Mouse (Mus musculus): Measurements from ENCODE around the gene Yae1d1. TPM values are rescaled to one million over a fixed set of nuclear protein-coding genes. Genes with fewer than 3 reads are reported as not detected.
"Not testable (repeated sequence)": the region's sequence is repeated elsewhere in the genome, so short reads cannot be mapped to it uniquely, and the experiment has no call there.

Gene Yae1d1
- 10 to 100 TPM; 23.6 to 23.9 TPM for total RNA-seq (2021)

GRCm38 (mm10) chr13:17992697-17993514 is at the start of gene Yae1d1:
Gene Yae1d1 (minus strand): TSS chr13:17993349.
- DNase-seq (ENCODE audit: extremely low spot score in 1 of 2, low spot score in 1 of 2), result peak; percentile 91 to 96

- no peak for DNase-seq (ENCODE audit: extremely low spot score in 1 of 2, low spot score in 1 of 2)
These were observed 45.7 kb upstream of the Yae1d1 start for GRCm38 (mm10) chr13:18038814-18039213.

DNA sequence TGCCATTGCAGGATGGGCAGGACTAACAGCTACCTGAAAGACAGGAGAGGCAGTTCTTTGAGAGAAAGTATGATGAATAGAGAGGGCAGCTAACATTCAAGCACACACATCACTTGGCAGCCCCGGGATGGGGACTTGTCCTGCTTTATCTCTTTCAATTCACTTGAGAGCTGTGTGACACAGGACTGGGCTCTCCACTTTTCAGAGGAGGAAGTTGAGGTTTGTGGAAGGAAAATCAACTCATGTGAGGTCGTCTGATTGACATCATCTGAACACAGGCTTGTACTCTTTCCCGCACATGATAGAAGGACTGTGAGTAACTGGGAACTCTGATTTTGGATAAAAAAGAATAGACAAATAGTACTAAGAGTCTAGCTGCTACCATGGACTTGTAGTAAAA is 23.5 kb upstream of the Yae1d1 start:
- no peak for DNase-seq (ENCODE audit: extremely low spot score in 1 of 2, low spot score in 1 of 2)

DNA sequence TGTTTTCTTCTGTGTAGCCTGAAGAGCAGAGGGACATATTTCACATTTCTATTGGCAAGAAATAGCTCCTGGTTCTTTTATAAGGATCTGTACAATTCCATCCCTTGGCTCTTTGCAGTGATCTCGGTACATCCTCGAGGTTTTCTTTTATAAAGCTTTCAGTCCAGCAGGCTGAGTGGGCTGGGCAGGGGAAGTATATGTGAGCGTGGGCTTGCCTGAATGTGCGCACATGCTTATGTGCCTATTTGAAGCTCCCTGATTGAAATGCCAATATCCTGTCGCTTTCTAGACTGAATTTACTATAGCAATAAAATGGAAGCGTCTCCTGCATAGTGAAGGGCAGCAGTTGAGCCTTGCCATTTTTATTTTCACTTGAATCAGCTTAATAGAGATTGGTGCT is 20.1 kb upstream of the Yae1d1 start:
- DNase-seq (ENCODE audit: extremely low spot score in 1 of 2, low spot score in 1 of 2), result no peak

GRCm38 (mm10) chr13:18011055-18011454 is 17.9 kb upstream of the Yae1d1 start:
- DNase-seq (ENCODE audit: extremely low spot score in 1 of 2, low spot score in 1 of 2), result no peak

GRCm38 (mm10) chr13:17993515-17993847 is 332 bp upstream of the Yae1d1 start:
- DNase-seq (ENCODE audit: extremely low spot score in 1 of 2, low spot score in 1 of 2), result no peak

DNA sequence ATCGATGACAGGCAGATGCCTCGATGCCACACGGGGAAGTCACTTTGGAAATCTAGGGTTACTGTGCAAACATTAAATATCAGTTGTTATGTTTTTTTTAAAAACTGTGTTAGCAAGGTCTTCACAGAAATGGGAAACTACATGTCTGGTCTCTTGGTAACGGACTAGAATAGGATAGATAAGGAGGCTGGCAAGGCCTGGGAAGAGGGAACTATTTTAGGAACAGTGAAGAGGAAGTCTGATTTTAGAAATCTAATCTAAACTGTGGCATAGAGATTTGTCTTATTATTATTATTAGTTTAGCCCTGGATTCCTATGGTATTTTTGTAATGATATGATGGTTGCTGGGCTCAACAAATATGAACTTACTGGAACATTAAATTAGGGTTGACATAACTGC is 1.1 kb downstream of the Yae1d1 start:
- no peak for DNase-seq (ENCODE audit: extremely low spot score in 1 of 2, low spot score in 1 of 2)

DNA sequence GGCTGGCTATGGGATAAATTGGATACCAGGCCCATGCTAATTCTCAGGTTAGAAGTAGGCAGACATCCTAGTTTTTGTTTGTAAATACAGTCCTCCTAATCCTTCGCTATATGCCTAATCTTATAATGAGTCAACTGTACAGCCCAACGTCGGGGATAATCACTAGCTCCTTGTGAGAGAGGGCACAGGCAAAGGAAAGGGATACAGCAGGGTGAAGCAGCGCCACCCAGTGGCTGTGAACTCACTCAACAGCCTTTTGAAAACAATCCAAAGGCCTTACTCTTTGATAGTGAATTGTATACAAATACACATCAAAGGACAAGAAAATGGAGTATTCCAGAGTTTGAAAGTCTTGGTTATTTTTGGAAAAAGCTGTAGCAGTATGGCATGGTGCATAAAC is 10.0 kb downstream of the Yae1d1 start:
- peak; percentile 42 to 58 for DNase-seq (ENCODE audit: extremely low spot score in 1 of 2, low spot score in 1 of 2)

- DNase-seq (ENCODE audit: extremely low spot score in 1 of 2, low spot score in 1 of 2), result no peak
These were observed 10.5 kb downstream of the Yae1d1 start for GRCm38 (mm10) chr13:17982634-17983033.

DNA sequence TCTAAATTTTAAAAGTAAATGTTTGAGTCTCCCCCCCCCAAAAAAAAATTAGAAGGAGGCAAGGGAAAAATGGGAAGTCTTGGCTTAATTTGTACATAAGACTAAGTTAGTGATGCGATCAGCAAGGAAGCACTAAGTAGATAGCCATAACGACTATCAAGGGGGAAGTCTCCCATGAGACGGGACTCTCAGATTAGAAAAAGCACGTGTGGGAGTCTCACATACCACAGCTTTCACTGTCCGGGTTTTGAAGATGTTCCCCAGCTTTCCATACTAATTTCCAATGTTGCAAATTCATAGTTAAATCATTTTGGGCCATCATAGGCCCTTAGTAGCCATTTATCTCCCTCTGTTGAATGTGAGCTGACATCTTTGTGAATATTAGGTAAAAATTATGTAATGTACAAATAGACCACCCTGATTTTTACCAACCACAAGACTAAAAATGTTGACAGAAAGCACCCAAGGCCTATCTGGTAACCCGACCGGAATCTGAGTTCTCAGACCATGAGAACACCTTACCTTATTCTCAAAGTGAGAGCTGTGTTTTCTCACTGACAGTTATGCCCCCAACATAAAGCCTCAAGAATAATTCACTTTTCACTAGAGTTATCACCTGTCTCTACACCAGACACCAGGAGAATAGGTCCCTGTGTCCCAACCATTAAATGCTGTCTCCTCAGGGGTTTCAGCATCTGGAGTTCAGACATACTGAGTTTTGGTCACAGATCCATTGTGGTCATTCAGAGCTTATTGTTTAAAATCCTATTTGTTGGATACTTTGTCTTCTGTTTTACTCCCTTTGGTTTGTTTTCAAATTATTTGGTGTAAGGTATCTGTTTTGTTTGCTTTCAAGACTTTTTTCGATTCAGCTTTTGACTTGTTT is 16.1 kb downstream of the Yae1d1 start:
- DNase-seq (ENCODE audit: extremely low spot score in 1 of 2, low spot score in 1 of 2), result no peak

GRCm38 (mm10) chr13:17975891-17976290 is 17.3 kb downstream of the Yae1d1 start:
- DNase-seq (ENCODE audit: extremely low spot score in 1 of 2, low spot score in 1 of 2), result no peak

DNA sequence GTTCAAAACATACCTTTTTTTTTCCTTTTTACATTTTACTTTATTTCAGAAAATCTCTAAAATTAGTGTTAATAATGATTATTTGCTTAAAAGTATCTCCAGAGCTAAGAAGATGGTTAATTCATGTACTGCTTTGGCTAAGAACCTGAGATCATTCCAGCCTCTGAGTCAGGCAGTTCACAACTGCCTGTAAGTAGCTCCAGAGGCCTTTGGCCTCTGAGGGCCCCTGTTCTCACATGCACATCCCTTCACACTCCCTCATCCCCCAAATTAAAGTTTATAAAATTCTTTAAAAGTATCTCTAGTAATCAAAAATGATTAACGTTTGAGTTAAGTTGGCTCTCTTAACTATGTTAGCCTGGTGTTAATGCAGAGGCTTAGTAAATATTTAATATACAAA is 17.7 kb downstream of the Yae1d1 start:
- no peak for DNase-seq (ENCODE audit: extremely low spot score in 1 of 2, low spot score in 1 of 2)

GRCm38 (mm10) chr13:17974734-17975133 is 18.4 kb downstream of the Yae1d1 start:
- DNase-seq (ENCODE audit: extremely low spot score in 1 of 2, low spot score in 1 of 2), result no peak

DNA sequence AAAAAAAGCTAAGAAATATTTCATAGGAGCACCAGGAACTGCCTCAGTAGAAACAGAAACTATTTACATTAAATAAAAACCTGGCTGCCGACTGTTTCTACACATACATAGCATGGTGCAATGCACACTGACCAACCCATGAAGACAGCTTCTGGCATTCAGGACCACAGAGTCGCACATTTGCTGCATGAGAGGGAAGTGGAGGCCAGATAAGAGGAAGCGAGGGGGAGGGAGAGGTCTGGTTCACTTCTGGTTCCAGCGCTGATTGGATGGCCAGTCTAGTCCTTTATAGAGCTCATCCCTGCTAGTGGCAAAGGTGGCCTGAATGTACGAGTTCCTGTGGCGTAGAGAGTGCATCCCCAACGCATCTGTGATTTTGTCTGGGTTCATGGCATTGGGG is 32.5 kb downstream of the Yae1d1 start:
- no peak for DNase-seq (ENCODE audit: extremely low spot score in 1 of 2, low spot score in 1 of 2)

DNA sequence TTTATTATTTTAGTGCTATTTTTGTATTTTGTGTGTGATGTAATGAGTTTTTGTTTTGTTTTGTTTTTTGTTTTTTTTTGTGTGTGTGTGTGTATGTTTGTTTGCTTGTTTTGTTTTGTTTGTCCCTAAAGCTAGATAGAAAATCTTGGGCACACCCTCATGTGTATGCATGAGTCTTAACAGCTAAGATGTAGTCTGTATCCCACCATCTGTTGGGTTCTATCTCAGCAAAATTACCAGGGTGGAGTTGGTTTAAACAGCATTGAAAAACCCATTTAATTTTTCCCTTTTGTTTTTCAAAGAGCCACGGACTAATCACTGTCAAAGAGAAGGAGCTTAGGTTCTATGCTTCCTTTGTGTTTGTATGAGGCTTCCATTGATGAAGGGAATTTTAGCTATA is 38.9 kb downstream of the Yae1d1 start:
- no peak for DNase-seq (ENCODE audit: extremely low spot score in 1 of 2, low spot score in 1 of 2)

DNA sequence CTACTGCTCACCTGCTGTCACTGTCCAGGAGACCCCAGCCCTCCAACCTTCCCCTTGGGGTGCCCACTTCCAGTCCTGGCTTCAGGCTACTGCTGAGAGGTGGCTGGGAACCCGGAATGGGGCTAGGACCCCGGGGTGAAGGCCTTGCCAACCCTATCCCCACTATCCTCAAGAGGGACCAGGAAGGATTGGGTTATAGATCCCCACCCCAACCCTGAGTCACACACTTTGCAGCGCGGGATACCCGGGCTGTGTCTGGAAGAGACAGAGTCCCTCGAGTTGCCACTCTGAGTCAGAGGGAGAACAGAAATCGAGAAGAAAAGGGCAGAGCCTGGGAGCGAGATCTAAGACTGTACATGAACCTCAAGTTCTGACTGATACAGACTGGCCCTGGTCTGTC is 42.6 kb downstream of the Yae1d1 start:
- not testable (repeated sequence) for DNase-seq (ENCODE audit: extremely low spot score in 1 of 2, low spot score in 1 of 2)

DNA sequence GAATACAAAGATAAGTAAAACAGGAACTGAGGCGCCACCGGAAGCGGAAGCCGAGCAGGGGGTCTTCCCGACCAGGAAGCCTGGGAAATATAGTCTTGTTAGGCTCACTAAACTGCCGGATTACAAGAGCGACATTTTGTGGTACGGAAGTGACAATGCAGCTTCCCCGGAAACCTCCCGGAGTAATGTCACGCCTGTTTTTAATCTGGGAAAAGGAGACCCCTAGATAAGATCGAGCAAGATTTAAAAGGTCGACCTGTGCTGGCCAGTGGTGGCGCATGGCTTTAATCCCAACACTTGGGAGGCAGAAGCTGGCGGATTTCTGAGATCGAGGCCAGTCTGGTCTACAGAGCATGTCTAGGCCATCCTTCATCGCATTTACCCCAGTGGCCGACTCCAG is 43.6 kb downstream of the Yae1d1 start:
- DNase-seq (ENCODE audit: extremely low spot score in 1 of 2, low spot score in 1 of 2), result no peak

GRCm38 (mm10) chr13:17944078-17944917 is 48.9 kb downstream of the Yae1d1 start, which contains the start of gene Rala:
Gene Rala (minus strand): TSS chr13:17944239.
- peak; percentile 90 to 92 for DNase-seq (ENCODE audit: extremely low spot score in 1 of 2, low spot score in 1 of 2)

DNA sequence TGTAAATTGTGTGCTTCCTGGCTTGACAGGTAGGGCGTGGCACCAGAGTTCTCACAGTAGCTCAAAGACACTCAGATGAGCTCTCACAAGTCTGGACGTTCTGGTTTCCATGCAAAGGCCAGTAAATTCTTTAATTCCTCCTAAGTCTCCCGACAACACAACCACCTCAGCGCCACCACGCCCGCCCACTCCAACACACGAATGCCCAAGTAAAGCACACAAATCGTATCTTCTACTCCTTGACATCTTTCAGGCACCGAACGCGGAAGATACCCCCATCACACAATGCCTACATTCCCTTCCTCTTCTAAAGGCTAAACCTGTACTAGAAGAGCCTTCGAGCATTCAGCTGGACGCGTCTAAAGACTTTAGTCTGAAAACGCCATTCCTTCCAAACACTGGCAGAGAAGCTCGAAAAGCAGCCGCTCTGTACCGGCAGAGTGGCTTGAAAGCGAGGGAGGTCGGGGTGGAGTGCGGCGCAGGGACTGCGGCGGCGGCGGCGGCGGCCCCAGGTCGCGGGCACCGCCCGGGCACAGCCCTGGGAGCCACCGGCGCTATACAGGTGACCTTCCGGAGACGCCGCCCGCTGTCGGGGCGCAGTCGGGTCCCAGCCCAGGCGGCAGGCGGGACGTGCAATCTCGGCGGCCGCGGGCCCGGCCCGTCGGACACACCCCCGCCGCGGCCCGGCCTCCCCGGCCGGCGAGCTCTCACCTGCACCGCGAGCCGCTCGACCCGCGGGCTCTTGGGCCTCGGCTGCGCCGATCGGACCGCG is 49.7 kb downstream of the Yae1d1 start:
- DNase-seq (ENCODE audit: extremely low spot score in 1 of 2, low spot score in 1 of 2), result no peak

DNA sequence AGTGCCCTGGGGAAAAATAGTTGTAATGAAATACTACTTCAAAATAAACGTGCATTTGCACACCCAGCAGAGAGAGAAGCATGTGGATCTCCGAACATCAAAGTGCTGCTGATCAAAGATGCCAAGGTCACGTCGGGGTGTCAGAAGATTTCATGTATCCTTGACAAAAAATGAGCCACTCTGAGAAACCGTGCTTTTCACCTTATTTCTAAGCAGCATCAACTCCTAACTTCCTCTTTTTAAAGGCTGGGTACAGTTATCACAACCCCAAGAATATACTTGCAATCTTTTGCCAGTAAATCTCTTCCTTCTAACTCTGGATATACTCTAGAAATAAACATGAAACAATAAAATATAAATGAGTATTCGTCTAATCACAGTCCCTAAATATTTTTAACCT is 50.8 kb downstream of the Yae1d1 start:
- no peak for DNase-seq (ENCODE audit: extremely low spot score in 1 of 2, low spot score in 1 of 2)

Measured in layer of hippocampus, postnatal 25 days (tissue).